17 mouse cellular contexts compared by ENCODE assay signal in genomic region chr6:58937726-58938125, GRCm38 (mm10). TPM values are rescaled to one million over a fixed set of nuclear protein-coding genes. Genes with fewer than 3 reads are reported as not detected.
"Had no signal": no experiment of that assay in that cellular context is flagged by ENCODE, and none has a peak within 500 bp of the region (broad histone marks: within the 10 kb centered on the region; RNA-seq: fewer than 3 reads in every experiment).

No protein-coding gene starts in this region.

- H3K27me3 ChIP-seq: neural tube, embryonic 13.5 days; neural tube, embryonic 15.5 days; stomach, embryonic 15.5 days had no signal

- H3K4me3 ChIP-seq: neural tube, embryonic 13.5 days; neural tube, embryonic 15.5 days; stomach, embryonic 15.5 days had no signal

- H3K9ac ChIP-seq: neural tube, embryonic 13.5 days; neural tube, embryonic 15.5 days; stomach, embryonic 15.5 days had no signal

- H3K27ac ChIP-seq: neural tube, embryonic 13.5 days; neural tube, embryonic 15.5 days; stomach, embryonic 15.5 days; stomach, postnatal 0 days had no signal

- H3K36me3 ChIP-seq: neural tube, embryonic 13.5 days had no signal

- H3K4me2 ChIP-seq: neural tube, embryonic 13.5 days; neural tube, embryonic 15.5 days; stomach, embryonic 15.5 days had no signal

- H3K4me1 ChIP-seq: stomach, embryonic 15.5 days had no signal

- H3K9me3 ChIP-seq: neural tube, embryonic 13.5 days; neural tube, embryonic 15.5 days; stomach, embryonic 15.5 days had no signal

- DNase-seq: retina, postnatal 1 day; right cerebral cortex, adult 18-20 months; right cerebral cortex, postnatal 14 days; right cerebral cortex, postnatal 25 days; right cerebral cortex, postnatal 4 days; spleen, adult 18-20 months; thymus, adult 18-20 months; thymus, adult 2 months; thymus, postnatal 14 days; thymus, postnatal 25 days; thymus, postnatal 36 days; thymus, postnatal 4 days had no signal

RNA-seq across cellular contexts. Expression of gene Nap1l5, which starts 30.9 kb away (rescaled TPM):
- total RNA-seq: neutrophil, adult 5-6 weeks had no signal
